Mouse (Mus musculus) G1E (cell line): ENCODE data around the gene Rps10. TPM values are rescaled to one million over a fixed set of nuclear protein-coding genes. Genes with fewer than 3 reads are reported as not detected.

Experiments used
- ATAC-seq: 2 replicates; pipeline ENCODE4 v1.8.0; 2016; ENCODE audit warnings: mild to moderate bottlenecking; ENCODE audit not compliant: insufficient number of reproducible peaks, poor library complexity, low FRiP score, severe bottlenecking; ENCODE audit errors: extremely low read depth
- DNase-seq: peaks from one replicate; pipeline ENCODE4 v3.0.0; 2012; ENCODE audit warnings: low spot score
- H3K27me3 ChIP-seq: 2 replicates; pipeline ENCODE4 v1.6.1; 2012; ENCODE audit warnings: mild to moderate bottlenecking, low read length, inconsistent platforms; ENCODE audit not compliant: insufficient read depth
- H3K36me3 ChIP-seq: replicated peaks from 2 replicates; pipeline ENCODE3; 2012; ENCODE audit warnings: mild to moderate bottlenecking, inconsistent platforms
- H3K4me1 ChIP-seq: 2 replicates; pipeline ENCODE4 v1.6.1; 2012; ENCODE audit warnings: low read depth, low read length, inconsistent platforms, mixed read lengths; ENCODE audit not compliant: insufficient read depth
- H3K4me3 ChIP-seq: 2 replicates; pipeline ENCODE4 v1.5.1; 2012; ENCODE audit warnings: low read depth, mild to moderate bottlenecking, inconsistent platforms, low read length, moderate library complexity, mixed read lengths
- H3K9me3 ChIP-seq: replicated peaks from 2 replicates; pipeline ENCODE4 v1.6.1; 2012; ENCODE audit warnings: inconsistent platforms
- CTCF ChIP-seq: IDR thresholded peaks from 2 replicates; pipeline ENCODE4 v1.5.1; 2012; ENCODE audit warnings: low read depth, low read length, inconsistent platforms, mixed read lengths
- GATA1 ChIP-seq: IDR thresholded peaks from 2 replicates; pipeline ENCODE4 v1.6.1; 2012; ENCODE audit warnings: borderline replicate concordance, low read length, inconsistent platforms, mixed read lengths
- GATA2 ChIP-seq: IDR thresholded peaks from 2 replicates; pipeline ENCODE4 v1.6.1; 2012; ENCODE audit warnings: low read depth, low read length, inconsistent platforms, borderline replicate concordance
- POLR2AphosphoS5 ChIP-seq: IDR thresholded peaks from 2 replicates; pipeline ENCODE4 v1.6.1; 2012; ENCODE audit warnings: low read depth, low read length, inconsistent platforms; ENCODE audit not compliant: insufficient replicate concordance
- TAL1 ChIP-seq: conservative IDR thresholded peaks from 2 replicates; pipeline ENCODE4 v1.6.1; 2012; ENCODE audit warnings: low read depth, low read length, inconsistent platforms, mixed read lengths
- polyA plus RNA-seq: library from polyadenylated mRNA; stranded (reverse); fragments of >175 nt; gene quantifications from 2 replicates; pipeline ENCODE4 v1.2.3, GENCODE M21; 2012
- total RNA-seq, 2 experiments: library from RNA; stranded (forward) in 1 of 2; stranded (reverse) in 1 of 2; fragments of 200-1000 nt in 1 of 2; fragments of >200 nt in 1 of 2; fragmentation: Nextera tagmentation in 1 of 2; gene quantifications; 2 replicates each; pipeline ENCODE4 v1.2.3; 2014 to 2017

The Rps10 gene
- total and polyA plus RNA-seq, 3 experiments, result 2,438 to 3,635 (median 2,816) TPM

GRCm38 (mm10) chr17:27675453-27675852 is 39.0 kb upstream of the Rps10 start:
- DNase-seq (no peak), ATAC-seq (no peak)
- no peak for TF ChIP-seq CTCF
- no peak for TF ChIP-seq GATA2
- no peak for TF ChIP-seq GATA1
- TF ChIP-seq TAL1, result no peak
- no peak for TF ChIP-seq POLR2AphosphoS5
- H3K9me3 ChIP-seq, result no peaks in the 10 kb centered on the region
- H3K4me1 ChIP-seq, result peaks cover 9% of the 10 kb centered on the region
- no peak overlapping the region for H3K4me3 ChIP-seq
- peaks cover 6% of the 10 kb centered on the region for H3K27me3 ChIP-seq
- H3K36me3 ChIP-seq, result no peaks in the 10 kb centered on the region

- ATAC-seq (no peak), DNase-seq (no peak)
- peaks cover 14% of the 10 kb centered on the region for H3K27me3 ChIP-seq
- H3K9me3 ChIP-seq, result no peaks in the 10 kb centered on the region
- no peaks in the 10 kb centered on the region for H3K36me3 ChIP-seq
- TF ChIP-seq GATA2 (no peak), POLR2AphosphoS5 (no peak)
- H3K4me1 ChIP-seq, result peaks cover 9% of the 10 kb centered on the region
- no peak overlapping the region for H3K4me3 ChIP-seq
Observed at GRCm38 (mm10) chr17:27673945-27674344, 37.5 kb upstream of the Rps10 start.

GRCm38 (mm10) chr17:27671720-27672119 is 35.3 kb upstream of the Rps10 start:
- Histone ChIP-seq H3K27me3 (peaks cover 14% of the 10 kb centered on the region), H3K4me1 (peaks cover 10% of the 10 kb centered on the region), H3K9me3 (no peaks in the 10 kb centered on the region), H3K36me3 (no peaks in the 10 kb centered on the region), H3K4me3 (no peak overlapping the region)
- DNase-seq, result no peak
- TF ChIP-seq TAL1 (no peak), GATA1 (no peak)
- no peak for ATAC-seq

GRCm38 (mm10) chr17:27658767-27659166 is 22.3 kb upstream of the Rps10 start:
- peaks cover 16% of the 10 kb centered on the region for H3K27me3 ChIP-seq
- peaks cover 26% of the 10 kb centered on the region for H3K4me1 ChIP-seq
- no peak overlapping the region for H3K4me3 ChIP-seq
- peaks cover 8% of the 10 kb centered on the region; the same call in 1 of the 2 replicates for H3K9me3 ChIP-seq
- H3K36me3 ChIP-seq, result no peaks in the 10 kb centered on the region
- no peak for DNase-seq
- ATAC-seq, result no peak
- TF ChIP-seq POLR2AphosphoS5 (no peak), GATA2 (no peak)

GRCm38 (mm10) chr17:27657123-27657522 is 20.7 kb upstream of the Rps10 start:
- peaks cover 36% of the 10 kb centered on the region for H3K4me1 ChIP-seq
- H3K9me3 ChIP-seq, result peaks cover 8% of the 10 kb centered on the region; the same call in 1 of the 2 replicates
- H3K27me3 ChIP-seq, result peaks cover 16% of the 10 kb centered on the region
- no peaks in the 10 kb centered on the region for H3K36me3 ChIP-seq
- no peak for ATAC-seq
- H3K4me3 ChIP-seq, result no peak overlapping the region
- TF ChIP-seq TAL1, result no peak
- TF ChIP-seq GATA2, result no peak
- TF ChIP-seq POLR2AphosphoS5, result no peak
- no peak for TF ChIP-seq GATA1
- no peak for TF ChIP-seq CTCF
- DNase-seq, result no peak

GRCm38 (mm10) chr17:27656414-27656813 is 19.9 kb upstream of the Rps10 start:
- ATAC-seq (0 out of 2 replicates have a peak, but pooled peaks have one; percentile 9), DNase-seq (no peak)

GRCm38 (mm10) chr17:27656011-27656399 is 19.5 kb upstream of the Rps10 start:
- Histone ChIP-seq H3K4me3 (peak overlapping the region; percentile 10; the same call in 1 of the 2 replicates), H3K36me3 (no peaks in the 10 kb centered on the region), H3K9me3 (peaks cover 8% of the 10 kb centered on the region; the same call in 1 of the 2 replicates), H3K4me1 (peaks cover 38% of the 10 kb centered on the region), H3K27me3 (peaks cover 16% of the 10 kb centered on the region)
- DNase-seq (no peak), ATAC-seq (no peak)
- TF ChIP-seq CTCF (no peak), TAL1 (no peak), GATA2 (no peak), GATA1 (no peak), POLR2AphosphoS5 (no peak)

More at GRCm38 (mm10) chr17:27656414-27656813, 19.9 kb upstream of the Rps10 start:
- Histone ChIP-seq H3K9me3 (peaks cover 8% of the 10 kb centered on the region; the same call in 1 of the 2 replicates), H3K27me3 (peaks cover 16% of the 10 kb centered on the region), H3K36me3 (no peaks in the 10 kb centered on the region), H3K4me3 (no peak overlapping the region; the same call in 1 of the 2 replicates), H3K4me1 (peaks cover 38% of the 10 kb centered on the region)
- no peak for TF ChIP-seq POLR2AphosphoS5
